Mouse (Mus musculus): ENCODE data around the gene Hdac9.

DNA sequence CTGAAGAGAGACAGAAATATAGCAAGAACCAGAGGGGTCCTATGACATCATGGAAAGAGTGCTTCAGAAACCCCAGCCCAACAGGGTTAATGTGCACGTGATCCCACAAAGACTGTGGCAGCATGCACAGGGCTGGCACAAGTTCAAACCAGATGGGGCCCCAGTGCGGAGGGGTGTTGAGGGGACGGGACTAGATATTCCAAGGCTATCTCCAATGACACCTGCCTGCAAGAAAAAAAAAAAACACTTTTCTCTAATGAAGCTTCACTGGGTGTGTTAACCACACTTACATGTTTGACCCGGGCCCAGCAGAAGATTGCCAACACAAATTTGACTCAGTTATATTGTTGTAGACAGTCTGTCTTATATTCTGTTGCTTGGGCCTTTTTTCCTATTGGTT, 28.2 kb downstream of the Hdac9 start:
- TF ChIP-seq POLR2A (IDR thresholded peaks at IDR 0.05; ENCODE audit: extremely low read depth, insufficient read depth, low read length) (no peak), CTCF (IDR thresholded peaks at IDR 0.05; ENCODE audit: low read depth, low read length) (no peak)

All from liver, adult 2 months (tissue).